Mouse (Mus musculus) cerebellum, adult 18-20 months (tissue): ENCODE measurements around the gene Gm9733.
"Not testable (repeated sequence)": the region's sequence is repeated elsewhere in the genome, so short reads cannot be mapped to it uniquely, and the experiment has no call there.

Source experiments
- DNase-seq, 2 experiments: peaks; one replicate each; pipeline ENCODE4 v3.0.0; 2021

Gene Gm9733

GRCm38 (mm10) chr3:15332063-15332462, at the start of gene Gm9733:
Gene Gm9733 (minus strand): TSS chr3:15332302.
- DNase-seq, result no peak

- not testable (repeated sequence) for DNase-seq
Measured at GRCm38 (mm10) chr3:15355690-15356089, 23.6 kb upstream of the Gm9733 start.

- not testable (repeated sequence) for DNase-seq
Measured at GRCm38 (mm10) chr3:15350318-15350717, 18.2 kb upstream of the Gm9733 start.

GRCm38 (mm10) chr3:15345606-15346005, 13.5 kb upstream of the Gm9733 start:
- not testable (repeated sequence) for DNase-seq

- no peak for DNase-seq
Measured at GRCm38 (mm10) chr3:15340287-15340686, 8.2 kb upstream of the Gm9733 start.

- DNase-seq, result no peak
Measured at GRCm38 (mm10) chr3:15334182-15334581, 2.1 kb upstream of the Gm9733 start.

- no peak for DNase-seq
Measured at GRCm38 (mm10) chr3:15331545-15331944, 557 bp downstream of the Gm9733 start.

- no peak for DNase-seq
Measured at GRCm38 (mm10) chr3:15329549-15329948, 2.6 kb downstream of the Gm9733 start.

GRCm38 (mm10) chr3:15284424-15285328, 47.4 kb downstream of the Gm9733 start:
- no peak for DNase-seq

GRCm38 (mm10) chr3:15275899-15276526, 56.1 kb downstream of the Gm9733 start:
- DNase-seq, result no peak

- DNase-seq, result no peak
Measured at GRCm38 (mm10) chr3:15264450-15264849, 67.7 kb downstream of the Gm9733 start.

GRCm38 (mm10) chr3:15255726-15256125, 76.4 kb downstream of the Gm9733 start:
- no peak for DNase-seq
